Mouse (Mus musculus) R1 (cell line): ENCODE results near the gene Gm21876.
"Not testable (repeated sequence)": the region's sequence is repeated elsewhere in the genome, so short reads cannot be mapped to it uniquely, and the experiment has no call there.

Experiments
- DNase-seq: peaks from one replicate; pipeline ENCODE4 v3.0.0-alpha.2; 2018; ENCODE audit warnings: low read depth, low spot score

Gene Gm21876

GRCm38 (mm10) chrX:21175553-21175952 lies at the start of gene Gm21876:
Gene Gm21876 (minus strand): TSS chrX:21175653.
- no peak for DNase-seq

- no peak for DNase-seq
Measured at GRCm38 (mm10) chrX:21220422-21220821, 45.0 kb upstream of the Gm21876 start.

GRCm38 (mm10) chrX:21146675-21147074 lies 28.8 kb downstream of the Gm21876 start:
- DNase-seq: not testable (repeated sequence)
